In genomic region chr2:71625298-71625902, GRCm38 (mm10) we compare ENCODE assay signal across 12 mouse cellular contexts.
A peak's percentile ranks its signal among the peaks of the same experiment; 100 is the strongest.
DNase-seq lines count a peak whose midpoint lies in the region; ATAC-seq lines count a peak whose summit lies in the region.
"Had no signal": no experiment of that assay in that cellular context is flagged by ENCODE, and none has a peak within 500 bp of the region (broad histone marks: within the 10 kb centered on the region; RNA-seq: fewer than 3 reads in every experiment).

No protein-coding gene starts in this region.

- ATAC-seq in frontal cortex, adult (ENCODE audit: low TSS enrichment): peak; percentile 68
- no peak for ATAC-seq in hindbrain, embryonic 12.5 days (ENCODE audit: low FRiP score)
- no peak for ATAC-seq in midbrain, embryonic 16.5 days
- ATAC-seq: inflammation-experienced regulatory T-cells, adult 6 months had no signal

- H3K27me3 ChIP-seq in hindbrain, embryonic 12.5 days: peaks cover 11% of the 10 kb centered on the region; the same call in 1 of the 2 replicates
- H3K27me3 ChIP-seq in midbrain, embryonic 16.5 days (ENCODE audit: control insufficient read depth, insufficient read depth, low read depth, low read length): no peaks in the 10 kb centered on the region

- H3K4me3 ChIP-seq in hindbrain, embryonic 12.5 days: no peak overlapping the region
- no peak overlapping the region for H3K4me3 ChIP-seq in midbrain, embryonic 16.5 days (ENCODE audit: low read depth, low read length)

- peaks cover 44% of the 10 kb centered on the region for H3K4me1 ChIP-seq in hindbrain, embryonic 12.5 days
- H3K4me1 ChIP-seq in midbrain, embryonic 16.5 days (ENCODE audit: control insufficient read depth, insufficient read depth, low read length): peaks cover 33% of the 10 kb centered on the region

- no peaks in the 10 kb centered on the region for H3K36me3 ChIP-seq in hindbrain, embryonic 12.5 days
- no peaks in the 10 kb centered on the region for H3K36me3 ChIP-seq in midbrain, embryonic 16.5 days (ENCODE audit: control insufficient read depth, insufficient read depth, low read length)

- H3K4me2 ChIP-seq in hindbrain, embryonic 12.5 days (replicated peaks): no peak overlapping the region
- no peak overlapping the region for H3K4me2 ChIP-seq in midbrain, embryonic 16.5 days (ENCODE audit: low read length)
- H3K4me2 ChIP-seq: heart, embryonic 11.5 days had no signal

- no peak overlapping the region for H3K9ac ChIP-seq in hindbrain, embryonic 12.5 days
- no peak overlapping the region for H3K9ac ChIP-seq in midbrain, embryonic 16.5 days (ENCODE audit: low read depth, low read length)

- DNase-seq in frontal cortex, postnatal 25 days (ENCODE audit: low spot score in 2 of 2): no peak
- DNase-seq in brain, adult 2 months (ENCODE audit: low read depth, low spot score): peak; percentile 89
- no peak for DNase-seq in gastrocnemius, postnatal 25 days
- no peak for DNase-seq in spleen, adult 18-20 months
- no peak for DNase-seq in heart, adult 9 months (ENCODE audit: low spot score in 2 of 2)
- DNase-seq: kidney, postnatal 4 days; liver had no signal

- 37% methylated on average over 7 of the region's 7 CpGs for WGBS in hindbrain, embryonic 12.5 days
- 36% methylated on average over 7 of the region's 7 CpGs for WGBS in midbrain, embryonic 16.5 days

- no peaks in the 10 kb centered on the region for H3K9me3 ChIP-seq in hindbrain, embryonic 12.5 days (replicated peaks)
- H3K9me3 ChIP-seq in midbrain, embryonic 16.5 days (replicated peaks; ENCODE audit: control insufficient read depth, low read length, poor library complexity, severe bottlenecking): no peaks in the 10 kb centered on the region

- peak overlapping the region; percentile 5; the same call in 1 of the 2 replicates for H3K27ac ChIP-seq in hindbrain, embryonic 12.5 days
- peak overlapping the region; percentile 29; the same call in 1 of the 2 replicates for H3K27ac ChIP-seq in midbrain, embryonic 16.5 days (ENCODE audit: low read length)
